ENCODE assay signal across 23 mouse cellular contexts in genomic region chr1:161378571-161378970, GRCm38 (mm10). TPM values are rescaled to one million over a fixed set of nuclear protein-coding genes. Genes with fewer than 3 reads are reported as not detected.
DNase-seq lines count a peak whose midpoint lies in the region; ATAC-seq and TF ChIP-seq lines count a peak whose summit lies in the region.
"Had no signal": no experiment of that assay in that cellular context is flagged by ENCODE, and none has a peak within 500 bp of the region (broad histone marks: within the 10 kb centered on the region; RNA-seq: fewer than 3 reads in every experiment).

No protein-coding gene starts in this region.

- no peaks in the 10 kb centered on the region for H3K27me3 ChIP-seq in midbrain, embryonic 11.5 days (ENCODE audit: control insufficient read depth, insufficient read depth, low read length)
- no peaks in the 10 kb centered on the region for H3K27me3 ChIP-seq in midbrain, embryonic 10.5 days (ENCODE audit: low read depth, poor library complexity, severe bottlenecking)
- H3K27me3 ChIP-seq in CH12.LX (replicated peaks) = no peaks in the 10 kb centered on the region
- H3K27me3 ChIP-seq: embryonic facial prominence, embryonic 15.5 days; heart, embryonic 13.5 days; hindbrain, embryonic 15.5 days had no signal

- H3K4me3 ChIP-seq in midbrain, embryonic 11.5 days (ENCODE audit: low read depth, low read length) = no peak overlapping the region
- no peak overlapping the region for H3K4me3 ChIP-seq in midbrain, embryonic 10.5 days
- H3K4me3 ChIP-seq in CH12.LX (replicated peaks in 1 of 3; ENCODE audit: low read depth in 2 of 3, low read length in 2 of 3, poor library complexity in 1 of 3) = no peak overlapping the region
- H3K4me3 ChIP-seq: embryonic facial prominence, embryonic 15.5 days; erythroblast, embryonic 14.5 days; forebrain, embryonic 10.5 days; gastrocnemius, adult 2 months; heart, embryonic 13.5 days; hindbrain, embryonic 15.5 days had no signal

- no peak for ATAC-seq in midbrain, embryonic 11.5 days (ENCODE audit: low FRiP score)
- ATAC-seq: forebrain, embryonic 14.5 days had no signal

- TF ChIP-seq POLR2A in CH12.LX (IDR thresholded peaks at IDR 0.05; ENCODE audit: low read depth, low read length) = no peak

- peak; percentile 56 for DNase-seq in kidney, adult 9 months
- no peak for DNase-seq in kidney, postnatal 14 days
- DNase-seq in midbrain, embryonic 11.5 days (ENCODE audit: low spot score, missing footprints) = peak; percentile 45
- DNase-seq in midbrain, embryonic 10.5 days (ENCODE audit: low spot score) = no peak
- no peak for DNase-seq in CH12.LX (ENCODE audit: extremely low read depth)
- DNase-seq in heart, adult 9 months (ENCODE audit: low spot score in 2 of 2) = no peak
- DNase-seq: adrenal gland, adult 2 months; adrenal gland, postnatal 25 days; cerebellum, adult 18-20 months; cerebellum, postnatal 10 days; gastrocnemius, adult 2 months; gastrocnemius, postnatal 25 days; heart, postnatal 36 days had no signal

- WGBS in midbrain, embryonic 11.5 days = 76% methylated on average over 3 of the region's 3 CpGs
- 79% methylated on average over 3 of the region's 3 CpGs for WGBS in midbrain, embryonic 10.5 days

- no peak overlapping the region for H3K27ac ChIP-seq in midbrain, embryonic 11.5 days (ENCODE audit: low read depth, low read length)
- H3K27ac ChIP-seq in midbrain, embryonic 10.5 days (replicated peaks) = no peak overlapping the region
- no peak overlapping the region for H3K27ac ChIP-seq in CH12.LX (ENCODE audit: insufficient read depth, low read depth)
- H3K27ac ChIP-seq: embryonic facial prominence, embryonic 15.5 days; forebrain, embryonic 10.5 days; gastrocnemius, adult 2 months; heart, embryonic 13.5 days; hindbrain, embryonic 15.5 days had no signal

- TF ChIP-seq RAD21 in CH12.LX (IDR thresholded peaks at IDR 0.05; ENCODE audit: low read depth, low read length) = no peak

- no peak overlapping the region for H3K9ac ChIP-seq in midbrain, embryonic 11.5 days (ENCODE audit: low read length)
- no peak overlapping the region for H3K9ac ChIP-seq in CH12.LX (ENCODE audit: insufficient read depth, low read depth)
- H3K9ac ChIP-seq: embryonic facial prominence, embryonic 15.5 days; heart, embryonic 13.5 days; hindbrain, embryonic 15.5 days had no signal

- H3K9me3 ChIP-seq in midbrain, embryonic 11.5 days (ENCODE audit: control insufficient read depth, low read length) = no peaks in the 10 kb centered on the region
- no peaks in the 10 kb centered on the region for H3K9me3 ChIP-seq in midbrain, embryonic 10.5 days (replicated peaks)
- peaks cover 4% of the 10 kb centered on the region for H3K9me3 ChIP-seq in CH12.LX (replicated peaks; ENCODE audit: low read length)
- H3K9me3 ChIP-seq: embryonic facial prominence, embryonic 15.5 days; forebrain, embryonic 10.5 days; heart, embryonic 13.5 days; hindbrain, embryonic 15.5 days had no signal

- no peak overlapping the region for H3K4me2 ChIP-seq in midbrain, embryonic 11.5 days
- peak overlapping the region; percentile 42 for H3K4me2 ChIP-seq in CH12.LX (ENCODE audit: insufficient read depth, low read depth, poor library complexity, severe bottlenecking)
- H3K4me2 ChIP-seq: embryonic facial prominence, embryonic 15.5 days; heart, embryonic 13.5 days; hindbrain, embryonic 15.5 days had no signal

- H3K4me1 ChIP-seq in midbrain, embryonic 11.5 days (ENCODE audit: control insufficient read depth, insufficient read depth, low read length) = 0 out of 2 replicates have a peak, but pooled peaks cover 4% of the 10 kb centered on the region
- peaks cover 11% of the 10 kb centered on the region for H3K4me1 ChIP-seq in midbrain, embryonic 10.5 days
- peaks cover 9 to 48% of the 10 kb centered on the region in 2 experiments for H3K4me1 ChIP-seq in CH12.LX (ENCODE audit: control insufficient read depth in 1 of 2, insufficient read depth in 2 of 2)
- H3K4me1 ChIP-seq: heart, embryonic 13.5 days had no signal

- dilution Hi-C loops in CH12.LX (cut with MboI; ENCODE audit: extremely low pct_ligation_motif_present, extremely low pct_unique_long_range_greater_than_20kb, low sequenced_read_pairs) = no loop called here

- TF ChIP-seq CTCF in CH12.LX (conservative IDR thresholded peaks at IDR 0.05 in 1 of 2, IDR thresholded peaks at IDR 0.05 in 1 of 2; ENCODE audit: low read depth in 2 of 2, low read length in 2 of 2) = no peak

- H3K79me2 ChIP-seq in CH12.LX (replicated peaks; ENCODE audit: control insufficient read depth, extremely low read depth, insufficient read depth, poor library complexity, severe bottlenecking) = no peaks in the 10 kb centered on the region

- TF ChIP-seq EP300 in CH12.LX (IDR thresholded peaks at IDR 0.05; ENCODE audit: low read length) = no peak

- in situ Hi-C loops in CH12.LX (cut with MboI; ENCODE audit: low pct_ligation_motif_present, low pct_unique_long_range_greater_than_20kb, low sequenced_read_pairs) = loop anchor here (25.0 kb wide), 1 partner anchor 584 kb away; the partner anchor contains the start of gene Pigc

- H3K36me3 ChIP-seq in midbrain, embryonic 11.5 days (ENCODE audit: control insufficient read depth, insufficient read depth, low read length) = no peaks in the 10 kb centered on the region
- H3K36me3 ChIP-seq in midbrain, embryonic 10.5 days = no peaks in the 10 kb centered on the region
- no peaks in the 10 kb centered on the region for H3K36me3 ChIP-seq in CH12.LX (replicated peaks in 1 of 2; ENCODE audit: control insufficient read depth in 1 of 2, insufficient read depth in 1 of 2, low read length in 1 of 2)
- H3K36me3 ChIP-seq: embryonic facial prominence, embryonic 15.5 days; forebrain, embryonic 10.5 days; heart, embryonic 13.5 days; hindbrain, embryonic 15.5 days had no signal

TF ChIP-seq in CH12.LX, 34 proteins besides CTCF, POLR2A, EP300 and RAD21:
- TF ChIP-seq MAX (IDR thresholded peaks at IDR 0.05; ENCODE audit: low read length) (peak; percentile 52; the same call in 1 of the 2 replicates), TBP (conservative IDR thresholded peaks at IDR 0.05; ENCODE audit: low read depth, low read length) (no peak), SIN3A (IDR thresholded peaks at IDR 0.05; ENCODE audit: low read length) (peak; percentile 75; the same call in 1 of the 2 replicates), JUND (conservative IDR thresholded peaks at IDR 0.05; ENCODE audit: low read depth, low read length) (no peak), PAX5 (IDR thresholded peaks at IDR 0.05; ENCODE audit: low read length) (no peak), ETS1 (conservative IDR thresholded peaks at IDR 0.05; ENCODE audit: low read depth, low read length) (peak; percentile 61; the same call in 1 of the 2 replicates), BHLHE40 (IDR thresholded peaks at IDR 0.05; ENCODE audit: low read depth, low read length) (peak; percentile 35), MXI1 (IDR thresholded peaks at IDR 0.05; ENCODE audit: low read depth, low read length) (peak; percentile 72), MAFK (IDR thresholded peaks at IDR 0.05; ENCODE audit: insufficient replicate concordance, low read length) (no peak)

RNA-seq across cellular contexts. Expression of gene Tnfsf4, which starts 16.6 kb away (rescaled TPM):
- 0.20 and 0.40 TPM in 2 replicates for polyA plus RNA-seq in midbrain, embryonic 11.5 days (2014; fragmentation: Nextera tagmentation; extraction: Ambion mirVana)
- 0.22 and 0.24 TPM in 2 replicates for polyA plus RNA-seq in midbrain, embryonic 10.5 days (2016; fragmentation: Nextera tagmentation; extraction: Ambion mirVana)
- total RNA-seq in CH12.LX (2012; rRNA removed) = 0.08 TPM in 1 of 2 replicates, not detected in the other
- 0.12 and 0.15 TPM in 2 replicates for total RNA-seq in CH12.LX (2014; rRNA removed)
- polyA plus RNA-seq in CH12.LX (2012; ENCODE audit: insufficient read length, low read depth) = not detected in 2 replicates
- total RNA-seq: adrenal gland, adult 2 months; adrenal gland, postnatal 25 days; gastrocnemius, adult 2 months; gastrocnemius, postnatal 25 days; granulocyte monocyte progenitor cell, adult 5-6 weeks; heart, adult 8-10 months; heart, postnatal 36 days had no signal
- polyA plus RNA-seq: adrenal gland, adult 2 months; embryonic facial prominence, embryonic 11.5 days; erythroblast, embryonic 14.5 days; forebrain, embryonic 10.5 days; forebrain, embryonic 14.5 days; heart, embryonic 13.5 days; hindbrain, embryonic 11.5 days; hindbrain, embryonic 15.5 days had no signal

Comparison
In these comparisons a context has a peak if more than half of its experiments do, and no peak if none do; other contexts are left out.
1. DNase-seq: peak in kidney, adult 9 months (single experiment) and midbrain, embryonic 11.5 days (single experiment); none in kidney, postnatal 14 days (single experiment), midbrain, embryonic 10.5 days (single experiment), CH12.LX (single experiment) and heart, adult 9 months (0 of 2).